Mouse (Mus musculus) retina, postnatal 1 day (tissue): ENCODE results near the gene Cntnap2.

ENCODE experiments used
- DNase-seq: peaks from one replicate; pipeline ENCODE4 v3.0.0-alpha.2; 2012

Gene Cntnap2

DNA sequence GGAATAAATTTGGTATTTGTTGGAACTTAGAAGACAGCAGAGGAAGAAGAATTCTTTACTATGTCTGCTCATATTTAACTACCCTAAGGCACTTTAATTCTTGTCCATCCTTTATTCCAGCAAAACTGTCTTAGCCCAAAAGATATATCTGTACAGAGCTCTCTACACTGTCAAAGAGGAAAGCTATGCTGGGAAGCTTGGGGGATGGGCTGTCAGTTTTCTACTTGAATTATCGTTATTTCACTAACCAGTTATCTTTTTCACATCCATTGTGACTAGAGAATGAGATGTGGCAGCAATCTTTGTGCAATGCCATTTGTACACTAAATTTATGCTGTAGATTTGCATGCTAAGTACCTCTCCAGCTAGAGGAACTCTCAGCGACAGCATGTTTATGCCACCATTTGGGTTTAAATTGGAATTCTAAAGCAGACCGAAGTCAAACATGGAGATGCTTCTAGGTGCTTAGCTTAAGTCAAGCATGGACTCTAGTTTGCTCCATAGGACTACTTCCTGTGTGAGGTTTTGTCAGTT is 268.9 kb downstream of the Cntnap2 start:
- no peak for DNase-seq

- no peak for DNase-seq
Observed at GRCm38 (mm10) chr6:45345396-45345795, 286.2 kb downstream of the Cntnap2 start.

- DNase-seq: no peak
Observed at GRCm38 (mm10) chr6:45345953-45346352, 286.8 kb downstream of the Cntnap2 start.

- no peak for DNase-seq
Observed at GRCm38 (mm10) chr6:45366442-45366841, 307.3 kb downstream of the Cntnap2 start.

DNA sequence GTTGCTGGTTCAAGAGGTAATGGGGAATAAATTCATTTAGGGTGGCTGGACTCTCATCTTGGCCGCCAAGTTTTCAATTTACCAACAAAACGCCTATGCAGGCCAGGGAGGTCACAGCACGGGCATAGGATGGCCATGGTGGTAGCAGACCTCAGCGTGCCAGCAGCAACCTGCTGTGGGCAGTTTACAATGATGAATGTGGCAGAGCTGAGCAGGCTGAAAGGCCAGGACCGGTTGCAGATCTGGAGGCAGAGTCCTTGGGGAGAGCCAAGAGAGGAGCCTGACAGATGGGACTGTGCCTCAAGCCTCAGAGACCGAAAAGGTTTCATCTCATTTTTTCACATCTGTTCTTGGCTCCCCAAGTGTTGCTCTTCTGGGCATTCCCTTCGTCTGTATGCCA is 322.0 kb downstream of the Cntnap2 start:
- no peak for DNase-seq

- no peak for DNase-seq
Observed at GRCm38 (mm10) chr6:45389034-45389433, 329.9 kb downstream of the Cntnap2 start.

- no peak for DNase-seq
Observed at GRCm38 (mm10) chr6:45413629-45414028, 354.5 kb downstream of the Cntnap2 start.

DNA sequence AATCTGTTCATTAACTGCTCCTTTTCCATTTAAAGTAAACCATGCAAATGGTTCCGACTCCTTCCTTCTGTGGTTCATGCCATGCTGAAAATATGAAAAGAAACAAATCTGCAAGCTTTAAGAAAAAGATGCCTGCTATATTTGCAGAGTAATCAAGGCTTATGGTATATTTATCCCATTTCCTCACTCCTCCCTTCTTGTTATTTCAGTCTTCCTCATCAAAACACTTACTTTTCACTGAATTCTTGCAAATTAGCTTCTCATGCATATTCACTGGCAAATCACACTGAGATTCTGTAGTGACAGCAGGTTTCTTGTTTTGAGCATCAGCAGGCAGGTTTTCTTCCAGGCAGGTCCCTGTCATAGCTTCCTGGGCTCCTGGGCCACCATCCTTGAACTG is 396.3 kb downstream of the Cntnap2 start:
- DNase-seq: no peak

DNA sequence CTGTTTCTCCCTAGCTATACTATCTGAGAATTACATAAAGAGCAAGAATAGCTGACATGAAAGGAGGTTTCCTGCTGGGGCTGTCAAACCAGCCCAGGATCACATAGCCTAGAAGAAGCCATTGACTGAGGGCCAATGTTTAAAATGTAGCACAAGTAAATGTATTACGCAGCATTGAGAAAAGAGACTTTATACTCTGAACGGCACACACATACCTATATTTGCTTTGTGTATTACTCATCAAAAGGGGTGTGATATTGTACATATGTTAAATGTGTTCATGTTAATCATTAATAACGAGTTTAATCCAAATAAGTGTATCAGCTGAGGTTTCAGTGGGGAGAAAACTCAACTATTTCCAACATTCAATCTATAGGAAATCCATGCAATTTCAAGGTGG is 459.1 kb downstream of the Cntnap2 start:
- DNase-seq: no peak

DNA sequence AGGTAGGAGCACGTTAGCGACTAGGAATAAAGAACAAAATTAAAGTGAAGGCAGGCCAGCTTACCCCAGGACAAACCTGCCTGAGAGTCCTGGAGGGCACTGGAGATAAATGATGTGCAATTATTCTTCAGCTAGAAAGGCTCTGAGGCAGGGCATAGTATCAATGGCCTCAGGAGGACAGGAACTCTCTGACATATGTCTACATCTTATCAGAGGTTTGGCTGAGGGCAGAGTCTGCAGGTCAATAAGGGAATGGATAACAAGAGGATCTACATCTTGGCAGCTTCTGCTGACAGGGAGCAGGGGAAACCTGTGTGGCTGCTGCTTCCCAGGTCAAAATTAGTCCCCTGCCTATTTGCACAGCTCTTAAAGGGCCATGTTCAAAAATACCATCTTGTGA is 477.8 kb downstream of the Cntnap2 start:
- DNase-seq: no peak

- peak; percentile 54 for DNase-seq
Observed at GRCm38 (mm10) chr6:45544319-45544875, 485.2 kb downstream of the Cntnap2 start.

DNA sequence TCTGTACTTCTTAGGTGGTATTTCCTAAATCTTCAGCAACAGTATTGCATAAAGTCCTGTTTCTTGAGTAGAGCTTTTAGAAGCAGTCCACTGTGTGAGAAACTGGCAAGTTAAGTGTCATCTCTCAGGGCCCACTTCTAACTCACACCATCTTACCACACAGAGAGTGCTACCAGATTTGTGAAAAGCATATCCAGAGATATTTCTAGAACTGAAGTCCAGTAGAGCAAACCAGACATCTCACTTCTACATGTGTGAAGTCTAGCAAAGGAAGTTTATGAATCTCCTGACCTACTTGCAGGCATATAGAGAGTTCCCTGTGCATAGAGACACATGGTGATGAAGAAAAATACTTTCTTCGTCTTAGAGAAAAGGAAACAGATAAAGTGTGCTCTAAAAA is 500.6 kb downstream of the Cntnap2 start:
- DNase-seq: no peak

- DNase-seq: no peak
Observed at GRCm38 (mm10) chr6:45584467-45585094, 525.4 kb downstream of the Cntnap2 start.

- DNase-seq: no peak
Observed at GRCm38 (mm10) chr6:45589084-45589483, 529.9 kb downstream of the Cntnap2 start.

GRCm38 (mm10) chr6:45647017-45647416 is 587.9 kb downstream of the Cntnap2 start:
- DNase-seq: no peak

DNA sequence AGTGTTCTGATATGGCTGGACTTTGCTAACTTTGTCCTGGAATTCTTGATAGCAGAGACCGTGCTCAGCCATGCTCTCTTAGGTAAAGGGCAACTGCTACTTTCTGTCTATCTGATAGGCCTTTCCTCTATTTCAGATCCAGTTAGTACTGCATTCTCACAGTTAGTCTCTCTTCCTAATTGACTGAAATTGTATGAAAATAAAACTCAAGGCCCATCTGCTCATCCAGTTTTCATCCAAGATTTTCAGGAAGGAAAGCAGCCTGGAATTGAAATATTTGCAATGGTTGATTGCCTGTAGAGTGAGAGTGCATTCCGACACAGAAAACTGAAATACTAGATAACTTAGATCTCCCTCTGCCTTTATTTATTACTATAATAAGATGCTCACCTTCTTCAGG is 589.3 kb downstream of the Cntnap2 start:
- DNase-seq: no peak

- DNase-seq: no peak
Observed at GRCm38 (mm10) chr6:45700287-45700686, 641.1 kb downstream of the Cntnap2 start.

GRCm38 (mm10) chr6:45791612-45792011 is 732.5 kb downstream of the Cntnap2 start:
- DNase-seq: no peak

DNA sequence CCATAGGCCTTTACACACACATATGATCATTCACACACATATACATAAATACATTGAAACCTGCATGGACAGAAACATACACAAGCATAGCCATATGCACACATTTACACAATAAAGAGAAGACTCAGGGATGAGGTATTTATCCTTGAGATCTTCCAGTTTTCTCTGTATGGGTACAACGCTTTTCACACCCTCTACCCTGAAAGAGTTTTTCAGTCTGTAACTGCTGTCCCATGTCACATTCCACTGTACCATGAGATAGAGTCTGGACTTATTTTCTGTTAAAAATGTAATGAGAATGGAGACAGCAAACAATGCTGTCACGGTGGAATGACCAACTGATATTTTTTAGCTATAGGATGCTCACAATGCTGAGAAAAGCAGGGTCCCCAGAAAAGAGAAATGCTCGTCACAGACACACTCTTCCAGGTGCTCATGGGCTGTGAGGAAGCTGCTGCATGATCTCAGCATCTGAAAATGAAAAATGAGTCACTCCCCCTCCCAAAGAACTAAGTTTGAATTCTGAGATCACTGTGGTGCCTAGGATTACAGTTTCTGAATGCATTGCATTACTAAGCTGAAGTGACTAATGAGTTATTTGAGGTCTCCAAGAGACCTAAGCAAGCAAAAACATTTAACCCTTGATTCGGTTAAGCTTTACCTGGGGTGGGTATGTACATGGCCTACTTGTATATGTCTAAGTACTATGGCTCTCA is 782.6 kb downstream of the Cntnap2 start:
- no peak for DNase-seq

GRCm38 (mm10) chr6:45843736-45844135 is 784.6 kb downstream of the Cntnap2 start:
- no peak for DNase-seq

DNA sequence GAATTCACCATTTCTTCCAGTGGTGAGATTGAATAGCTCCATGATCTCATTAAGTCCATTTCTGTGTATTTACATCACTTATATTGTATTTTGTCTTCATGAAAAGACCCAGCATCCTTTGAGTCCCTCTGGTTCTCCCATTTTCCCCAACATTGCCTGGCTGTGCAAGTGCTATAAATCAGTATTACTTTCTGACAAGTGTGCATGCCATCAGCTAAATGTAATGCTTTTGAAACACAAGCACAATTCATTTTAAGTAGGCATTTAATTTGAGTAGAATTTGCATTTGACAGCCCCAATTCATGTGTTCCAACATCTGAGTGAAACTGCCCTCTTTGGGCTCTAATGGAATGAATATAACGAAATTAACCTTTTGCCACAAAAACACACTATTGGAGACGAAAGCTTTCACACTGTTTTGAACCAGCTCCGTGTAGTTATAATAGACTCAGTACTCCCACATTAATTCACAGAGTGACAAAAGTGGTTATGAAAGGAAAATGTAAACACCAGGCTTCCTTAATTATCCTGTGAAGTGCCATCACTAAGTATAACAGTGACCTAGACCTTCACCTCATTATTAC is 812.3 kb downstream of the Cntnap2 start:
- DNase-seq: no peak

GRCm38 (mm10) chr6:45885486-45885885 is 826.3 kb downstream of the Cntnap2 start:
- peak; percentile 19 for DNase-seq

DNA sequence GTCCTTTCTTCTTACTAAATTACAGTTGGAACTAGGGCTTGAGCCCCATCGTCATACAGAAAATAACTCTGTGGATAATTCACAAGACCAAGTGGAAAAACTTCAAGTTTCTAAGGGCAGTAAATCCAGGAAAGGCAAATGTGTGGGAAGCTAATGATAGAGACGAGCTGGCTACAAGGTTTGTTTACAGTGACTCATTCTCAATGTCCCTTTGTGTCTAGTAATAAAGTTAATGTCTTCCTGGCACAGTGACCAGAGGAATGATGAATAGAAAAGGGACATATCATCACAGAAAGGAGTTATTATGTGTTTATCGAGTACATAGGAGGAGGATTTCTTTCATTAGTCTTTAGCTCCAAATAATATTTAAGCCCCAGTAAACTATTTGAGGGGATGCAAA is 828.7 kb downstream of the Cntnap2 start:
- no peak for DNase-seq

DNA sequence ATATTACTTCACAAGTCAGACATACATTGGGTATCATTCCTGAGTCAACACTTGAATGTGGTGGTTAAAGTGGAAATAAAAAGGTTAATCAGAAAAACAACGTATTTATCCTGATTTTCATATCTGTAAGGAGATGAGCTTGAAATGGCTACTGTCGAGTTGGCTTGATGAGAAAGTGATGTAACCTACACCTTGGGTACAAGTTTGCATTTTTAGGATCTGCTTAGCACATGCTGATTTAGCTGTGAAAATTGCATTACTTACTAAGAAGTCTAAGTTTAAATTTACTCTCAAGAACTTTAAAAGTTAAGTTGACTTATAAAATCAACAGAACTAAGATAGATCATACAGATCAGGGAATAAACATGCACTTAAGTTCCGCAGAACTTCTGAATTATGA is 879.1 kb downstream of the Cntnap2 start:
- DNase-seq: no peak
